Mouse (Mus musculus) mature B cell (primary cell): ENCODE data around the gene Ccdc40.
"Not testable (repeated sequence)": the region's sequence is repeated elsewhere in the genome, so short reads cannot be mapped to it uniquely, and the experiment has no call there.

ENCODE experiments used
- in situ Hi-C: fragments of 300-500 bp; cut with MboI; formaldehyde crosslinking; loops from 2 replicates; pipeline ENCODE4 v1.14.3; 2019

The Ccdc40 gene

GRCm38 (mm10) chr11:119285791-119286527, 57.6 kb downstream of the Ccdc40 start:
- in situ Hi-C loops = no loop called here

- in situ Hi-C loops = no loop called here
These were observed 59.0 kb downstream of the Ccdc40 start for GRCm38 (mm10) chr11:119287207-119287992.

- in situ Hi-C loops = not testable (repeated sequence)
These were observed 64.5 kb downstream of the Ccdc40 start for GRCm38 (mm10) chr11:119292861-119293260.

DNA sequence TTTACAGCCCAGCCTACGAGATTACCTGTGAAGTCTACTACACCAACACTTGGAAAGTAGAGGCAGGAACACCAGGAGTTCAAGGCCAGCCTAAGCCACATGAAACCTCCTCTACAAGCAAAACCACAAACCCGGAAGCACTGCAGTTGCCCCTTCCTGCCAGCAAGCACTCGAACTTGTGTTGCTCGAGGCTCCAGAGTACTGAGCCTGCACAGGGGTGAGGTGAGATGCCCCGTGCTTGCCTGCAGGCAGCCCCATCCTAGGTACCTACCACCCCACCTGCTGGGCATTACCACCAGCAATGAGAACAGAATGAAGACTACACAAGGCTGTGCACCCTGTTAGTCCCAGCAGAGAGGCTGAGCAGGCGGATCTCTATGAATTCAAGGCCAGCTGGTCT, 69.6 kb downstream of the Ccdc40 start:
- in situ Hi-C loops = no loop called here

- in situ Hi-C loops = no loop called here
These were observed 70.5 kb downstream of the Ccdc40 start for GRCm38 (mm10) chr11:119298917-119299316.

DNA sequence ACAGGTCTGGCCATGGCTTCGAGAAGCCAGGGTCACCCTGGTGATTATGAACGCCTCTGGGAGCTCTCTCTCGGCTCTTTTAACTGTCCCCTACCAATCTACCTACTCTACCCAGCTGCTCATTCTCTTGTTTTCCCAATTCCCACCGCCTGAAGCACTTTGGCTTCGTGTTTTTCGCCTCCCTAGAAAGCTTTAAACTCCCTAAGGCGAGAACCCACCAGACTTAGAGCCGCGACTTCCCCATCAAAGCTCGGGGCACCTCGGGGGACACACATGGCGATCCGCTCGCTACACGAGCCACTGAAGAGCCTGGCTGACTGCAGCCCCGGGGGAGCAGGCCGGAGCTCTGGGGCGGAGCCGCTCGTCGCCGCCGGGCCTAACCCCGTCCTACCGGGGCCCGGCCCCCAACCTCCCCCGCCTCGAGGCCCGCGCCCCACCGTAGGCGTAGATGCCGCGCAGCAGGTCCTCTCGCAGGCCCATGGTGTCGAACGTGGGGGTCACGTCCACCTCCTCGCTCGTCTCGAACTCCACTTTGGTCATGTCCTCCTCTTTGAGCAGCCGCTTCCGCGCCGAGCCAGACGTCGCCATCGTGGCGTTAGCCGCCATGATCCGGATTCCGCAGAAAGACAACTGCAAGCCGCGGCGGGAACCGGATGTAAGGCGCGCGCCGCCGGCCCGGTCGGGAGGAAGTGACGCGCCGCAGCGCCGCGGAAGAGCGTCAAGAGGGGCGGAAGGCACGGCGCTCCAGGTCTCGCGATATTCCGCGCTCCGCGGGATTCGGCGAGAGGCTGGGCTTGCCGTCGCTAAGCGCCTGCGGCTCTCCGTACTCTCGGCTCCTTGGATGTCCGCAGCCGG, 71.2 kb downstream of the Ccdc40 start, which contains the start of gene Eif4a3:
Gene Eif4a3 (minus strand): TSS at position 699 of the 855 bp plus-strand sequence.
- in situ Hi-C loops = no loop called here

DNA sequence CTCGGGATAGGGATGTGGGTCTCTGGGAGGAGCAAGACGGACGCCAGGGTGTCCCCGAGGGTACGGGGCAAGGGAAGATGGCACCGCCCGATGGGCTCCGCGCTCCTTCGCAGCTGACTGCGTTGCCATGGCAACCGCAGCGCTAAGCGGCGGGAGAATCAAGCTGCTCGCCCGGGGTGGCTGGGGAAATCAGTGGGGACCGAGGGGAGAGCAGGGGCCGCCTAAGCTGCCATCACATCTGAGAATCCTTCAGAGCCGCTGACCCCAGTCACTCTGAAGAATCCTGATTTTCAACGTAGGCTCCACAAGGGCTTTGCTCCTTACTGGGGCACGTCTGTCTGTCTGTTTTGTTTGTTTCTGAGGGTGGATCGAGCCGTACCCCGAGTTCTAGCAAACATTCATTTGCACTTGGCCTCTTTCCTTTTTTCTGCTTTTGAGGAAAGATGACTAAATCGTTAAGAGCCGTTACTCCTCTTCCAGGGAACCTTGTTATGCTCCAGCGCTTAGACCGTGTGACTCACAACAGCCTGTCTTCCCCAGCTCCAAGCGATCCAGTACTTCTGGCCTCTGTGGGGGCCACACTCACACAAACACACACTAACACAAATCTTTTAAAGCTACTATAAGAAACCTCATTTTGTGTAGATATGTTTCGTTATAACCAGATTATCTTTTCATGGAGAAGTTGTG, 72.0 kb downstream of the Ccdc40 start:
- in situ Hi-C loops = no loop called here

DNA sequence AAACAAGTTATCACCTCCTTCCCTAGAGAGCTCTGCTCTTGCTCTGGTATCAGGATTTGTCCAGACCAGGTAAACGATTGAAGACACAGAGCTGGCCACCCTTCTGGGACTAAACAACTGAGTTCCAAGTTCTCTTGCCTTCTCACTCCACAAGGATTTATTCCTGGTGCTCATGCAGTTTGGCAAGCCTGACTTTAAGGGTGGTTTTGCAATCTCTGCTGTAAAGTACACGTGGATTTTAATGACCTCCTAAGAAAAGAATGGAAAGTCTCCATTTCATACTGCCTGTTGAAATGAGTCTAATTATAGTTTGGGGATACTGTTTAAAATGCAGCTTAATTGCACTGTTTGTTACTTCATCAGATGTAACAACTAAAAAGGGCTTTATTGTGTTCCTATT, 72.6 kb downstream of the Ccdc40 start:
- in situ Hi-C loops = no loop called here

GRCm38 (mm10) chr11:119304904-119305712, 76.7 kb downstream of the Ccdc40 start:
- in situ Hi-C loops = no loop called here

GRCm38 (mm10) chr11:119306762-119307657, 78.6 kb downstream of the Ccdc40 start:
- in situ Hi-C loops = no loop called here

DNA sequence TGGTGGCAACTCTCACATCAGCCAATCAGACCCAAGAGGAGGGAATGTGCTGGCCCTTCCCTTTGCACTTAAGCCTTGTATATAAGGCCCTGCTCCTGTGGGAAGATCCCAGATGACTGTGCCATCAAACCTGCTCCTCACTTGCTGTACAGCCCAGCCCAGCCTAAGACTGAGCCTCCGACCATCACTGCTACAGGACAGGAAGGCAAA, 79.2 kb downstream of the Ccdc40 start, which contains the start of gene Card14:
Gene Card14 (plus strand): TSS at position 111 of the 210 bp plus-strand sequence.
- in situ Hi-C loops = no loop called here

DNA sequence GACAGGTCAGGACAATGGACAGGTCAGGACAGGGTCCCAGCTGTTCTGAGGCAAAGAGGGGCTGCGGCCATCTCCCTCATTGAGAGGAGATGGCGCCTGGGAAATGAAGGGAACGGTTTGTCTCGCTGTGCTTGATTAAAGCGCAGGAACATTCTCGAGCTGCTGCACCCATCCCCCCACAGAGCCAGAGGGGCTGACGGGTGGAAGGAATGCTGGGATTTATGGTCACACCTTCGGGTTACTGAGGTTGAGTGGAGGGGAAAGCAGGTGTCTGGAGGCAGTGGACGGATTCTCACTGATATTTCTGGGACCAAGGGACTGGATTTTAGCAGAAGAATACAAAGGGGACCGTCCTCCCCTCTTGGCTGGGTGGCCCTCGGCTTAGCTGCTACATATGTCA, 79.5 kb downstream of the Ccdc40 start:
- in situ Hi-C loops = no loop called here

GRCm38 (mm10) chr11:119310621-119311020, 82.2 kb downstream of the Ccdc40 start:
- in situ Hi-C loops = no loop called here

DNA sequence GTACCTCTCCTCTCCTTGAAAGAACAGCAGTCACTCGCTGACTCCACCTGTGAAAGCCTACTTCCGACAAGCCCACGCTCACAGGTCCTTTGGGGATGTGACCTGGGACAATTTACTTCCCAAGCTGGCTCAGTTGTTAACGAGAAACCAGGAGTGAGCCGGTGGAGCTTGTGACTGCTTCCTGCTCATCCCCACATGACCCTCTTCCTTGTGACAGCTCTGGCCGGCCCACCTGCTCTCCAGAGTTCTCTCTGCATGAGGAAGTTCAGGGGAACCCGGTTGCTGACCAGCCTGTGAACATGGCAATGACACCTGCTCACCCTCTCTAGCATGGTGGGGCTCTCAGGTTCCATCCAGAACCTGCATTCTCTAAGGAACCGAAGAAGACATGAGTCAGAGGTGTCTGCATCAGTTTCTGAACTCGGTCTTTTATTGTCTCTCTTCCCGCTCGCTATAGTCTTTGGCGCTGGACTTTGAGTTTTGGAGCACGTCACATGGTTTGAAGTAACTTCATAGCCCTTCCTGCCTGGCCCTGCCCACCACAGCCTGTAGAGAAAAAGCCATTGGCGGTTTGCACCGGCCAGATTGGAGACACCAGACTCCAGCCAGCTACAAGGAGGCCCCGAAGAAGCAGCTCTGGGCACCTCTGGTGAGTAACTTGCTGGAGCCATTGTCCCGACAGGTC, 86.0 kb downstream of the Ccdc40 start:
- in situ Hi-C loops = no loop called here
